Mouse (Mus musculus) kidney, embryonic 14.5 days (tissue): ENCODE data around the gene Eya2. TPM values are rescaled to one million over a fixed set of nuclear protein-coding genes. Genes with fewer than 3 reads are reported as not detected.

Experiments used
- ATAC-seq: fragments of 200-750 bp; cut with Nextera tagmentation; 2 replicates; pipeline ENCODE4 v1.8.0; 2017; ENCODE audit warnings: moderate number of reproducible peaks, mild to moderate bottlenecking, moderate TSS enrichment, moderate library complexity; ENCODE audit not compliant: low FRiP score, low TSS enrichment
- H3K27ac ChIP-seq: fragments of 300-500 bp; sonication (generic); 2 replicates; pipeline ENCODE4 v1.5.1; 2014; ENCODE audit warnings: low read depth, mild to moderate bottlenecking, low read length, moderate library complexity, mixed read lengths
- H3K27me3 ChIP-seq: fragments of 300-500 bp; sonication (generic); 2 replicates; pipeline ENCODE4 v1.6.1; 2014; ENCODE audit warnings: mild to moderate bottlenecking, low read length; ENCODE audit not compliant: control insufficient read depth, insufficient read depth
- H3K36me3 ChIP-seq: fragments of 300-500 bp; sonication (generic); 2 replicates; pipeline ENCODE4 v1.6.1; 2014; ENCODE audit warnings: low read length, mixed read lengths; ENCODE audit not compliant: control insufficient read depth, insufficient read depth
- H3K4me1 ChIP-seq: fragments of 300-500 bp; sonication (generic); 2 replicates; pipeline ENCODE4 v1.6.1; 2014; ENCODE audit warnings: low read length, mixed read lengths; ENCODE audit not compliant: control insufficient read depth, insufficient read depth
- H3K4me2 ChIP-seq: fragments of 300-500 bp; sonication (generic); replicated peaks from 2 replicates; pipeline ENCODE4 v1.6.1; 2014; ENCODE audit warnings: low read depth, mild to moderate bottlenecking, low read length
- H3K4me3 ChIP-seq: fragments of 300-500 bp; sonication (generic); 2 replicates; pipeline ENCODE4 v1.5.1; 2014; ENCODE audit warnings: mild to moderate bottlenecking, low read length
- H3K9ac ChIP-seq: fragments of 300-500 bp; sonication (generic); 2 replicates; pipeline ENCODE4 v1.6.1; 2014; ENCODE audit warnings: low read depth, mild to moderate bottlenecking, low read length, moderate library complexity
- H3K9me3 ChIP-seq: fragments of 300-500 bp; sonication (generic); 2 replicates; pipeline ENCODE4 v1.6.1; 2016; ENCODE audit warnings: low read length; ENCODE audit not compliant: control insufficient read depth
- WGBS: fragments of 180-500 bp; shearing (Covaris S2); extraction: QIAGEN DNeasy Blood & Tissue Kit; methylation state at CpG from one replicate; pipeline ENCODE4 v1.1.7; 2014; 5-methylcytosine and 5-hydroxymethylcytosine counted together
- polyA plus RNA-seq: library from polyadenylated mRNA; unstranded; fragments of >200 nt; fragmentation: Nextera tagmentation; extraction: Ambion mirVana; gene quantifications from 2 replicates; pipeline ENCODE4 v1.2.1, GENCODE M21; 2014

The Eya2 gene
- polyA plus RNA-seq, 1 experiment from 2014 or later, result 10.4 TPM

GRCm38 (mm10) chr2:165778927-165779326, 184.1 kb downstream of the Eya2 start:
- no peaks in the 10 kb centered on the region for H3K9me3 ChIP-seq
- H3K4me3 ChIP-seq, result no peak overlapping the region
- H3K4me2 ChIP-seq, result no peak overlapping the region
- no peak overlapping the region for H3K27ac ChIP-seq
- H3K9ac ChIP-seq, result no peak overlapping the region
- 25% methylated on average over 6 of the region's 6 CpGs for WGBS
- H3K27me3 ChIP-seq, result no peaks in the 10 kb centered on the region
- peaks cover 8% of the 10 kb centered on the region; the same call in 1 of the 2 replicates for H3K36me3 ChIP-seq
- peak; percentile 58 for ATAC-seq
- peaks cover 3% of the 10 kb centered on the region; the same call in 1 of the 2 replicates for H3K4me1 ChIP-seq

DNA sequence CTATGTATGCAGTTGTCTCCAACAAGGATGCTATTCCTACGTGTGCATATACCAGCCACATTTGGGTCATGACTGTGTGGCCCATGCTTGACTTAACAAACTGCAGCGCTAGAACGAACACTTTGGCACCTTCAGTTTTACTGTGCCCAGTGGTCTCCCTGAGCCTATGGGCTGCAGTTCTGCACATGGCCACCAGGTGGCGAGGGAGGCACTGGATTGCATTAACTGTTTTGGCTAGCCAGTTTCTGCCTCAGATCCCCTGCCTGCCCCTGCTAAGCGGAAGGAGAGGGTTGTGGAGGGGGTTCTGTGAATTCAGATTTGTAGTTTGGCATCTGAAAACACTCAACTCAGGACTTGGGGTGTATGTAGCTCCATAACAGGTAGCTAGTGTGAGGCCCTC, 187.5 kb downstream of the Eya2 start:
- H3K4me2 ChIP-seq, result no peak overlapping the region
- no peak overlapping the region for H3K27ac ChIP-seq
- WGBS, result 33% methylated on average over 5 of the region's 5 CpGs
- H3K4me1 ChIP-seq, result peaks cover 3% of the 10 kb centered on the region; the same call in 1 of the 2 replicates
- no peak for ATAC-seq
- H3K9me3 ChIP-seq, result no peaks in the 10 kb centered on the region
- peaks cover 40% of the 10 kb centered on the region for H3K36me3 ChIP-seq
- no peaks in the 10 kb centered on the region for H3K27me3 ChIP-seq
- no peak overlapping the region for H3K9ac ChIP-seq
- H3K4me3 ChIP-seq, result no peak overlapping the region

- no peaks in the 10 kb centered on the region for H3K9me3 ChIP-seq
- ATAC-seq, result no peak
- 87% methylated on average over 20 of the region's 20 CpGs for WGBS
- no peak overlapping the region for H3K9ac ChIP-seq
- H3K4me2 ChIP-seq, result no peak overlapping the region
- no peaks in the 10 kb centered on the region for H3K4me1 ChIP-seq
- no peaks in the 10 kb centered on the region for H3K27me3 ChIP-seq
- H3K36me3 ChIP-seq, result peaks cover 63% of the 10 kb centered on the region
- H3K27ac ChIP-seq, result no peak overlapping the region; the same call in 1 of the 2 replicates
- H3K4me3 ChIP-seq, result no peak overlapping the region
Observed at GRCm38 (mm10) chr2:165785312-165786036, 190.6 kb downstream of the Eya2 start.

DNA sequence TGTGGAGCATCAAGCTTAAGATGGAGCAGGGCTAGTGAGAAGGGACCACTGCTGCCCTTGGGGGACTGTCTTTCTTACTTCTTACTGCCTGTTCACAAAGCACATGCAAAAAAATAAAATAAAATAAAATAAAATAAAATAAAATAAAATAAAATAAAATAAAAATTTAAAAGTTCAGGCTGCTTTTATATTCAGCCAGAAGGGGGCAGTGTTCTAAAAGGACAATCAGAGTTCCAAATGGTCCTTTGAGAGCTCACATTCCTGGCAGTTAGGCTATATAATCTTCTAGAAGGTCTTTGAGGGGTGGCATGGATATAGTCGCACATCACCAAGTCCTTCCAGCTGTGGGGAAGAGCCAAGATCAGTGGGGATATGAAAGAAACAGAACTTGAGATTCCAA, 191.6 kb downstream of the Eya2 start:
- H3K27ac ChIP-seq, result no peak overlapping the region
- no peak overlapping the region for H3K4me2 ChIP-seq
- H3K27me3 ChIP-seq, result no peaks in the 10 kb centered on the region
- H3K9me3 ChIP-seq, result no peaks in the 10 kb centered on the region
- H3K4me1 ChIP-seq, result peaks cover 4% of the 10 kb centered on the region; the same call in 1 of the 2 replicates
- no peak for ATAC-seq
- 57% methylated on average over 1 of the region's 1 CpGs for WGBS
- peaks cover 73% of the 10 kb centered on the region for H3K36me3 ChIP-seq
- H3K9ac ChIP-seq, result no peak overlapping the region
- no peak overlapping the region for H3K4me3 ChIP-seq

DNA sequence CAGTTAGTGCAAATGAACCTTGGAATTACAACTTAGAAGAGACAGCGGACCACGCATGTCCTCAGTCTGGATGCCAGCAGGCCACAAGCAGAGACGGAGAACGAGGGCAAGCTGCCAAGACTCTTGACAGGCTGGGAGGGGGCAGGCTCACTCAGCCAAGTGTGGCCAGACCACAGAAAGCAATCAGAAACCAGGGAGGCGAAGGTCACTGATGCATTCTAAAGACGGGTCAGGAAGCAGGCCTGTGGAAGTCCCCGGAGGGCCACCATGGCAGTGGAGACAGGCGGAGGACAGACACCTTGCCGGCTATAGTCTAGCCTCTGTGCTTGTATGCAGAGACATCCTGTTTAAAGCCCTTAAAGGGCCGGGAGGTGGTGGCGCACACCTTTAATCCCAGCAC, 193.2 kb downstream of the Eya2 start:
- H3K27ac ChIP-seq, result no peak overlapping the region
- peaks cover 84% of the 10 kb centered on the region for H3K36me3 ChIP-seq
- ATAC-seq, result 0 out of 2 replicates have a peak, but pooled peaks have one; percentile 48

DNA sequence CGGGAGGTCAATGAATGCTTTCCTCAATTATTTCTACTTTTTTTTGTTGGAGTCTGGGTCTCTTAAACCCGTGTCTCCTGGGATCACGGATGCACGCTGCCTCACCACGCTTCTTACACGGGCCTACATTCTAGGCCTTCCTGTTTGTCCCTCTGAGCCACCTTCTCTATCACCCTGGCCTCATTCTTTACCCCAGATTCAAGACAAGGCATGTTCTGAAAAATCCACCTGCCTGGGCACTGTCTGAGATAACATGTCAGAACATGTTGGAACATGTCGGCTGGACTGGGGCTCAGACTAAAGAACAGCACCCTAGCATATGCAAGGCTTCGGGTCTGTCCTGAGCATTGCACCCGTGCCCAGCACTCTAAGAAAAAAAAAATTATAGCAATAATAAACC, 194.0 kb downstream of the Eya2 start:
- ATAC-seq, result no peak
- Histone ChIP-seq H3K27ac (no peak overlapping the region), H3K9me3 (no peaks in the 10 kb centered on the region), H3K27me3 (no peaks in the 10 kb centered on the region), H3K9ac (no peak overlapping the region), H3K36me3 (peaks cover 88% of the 10 kb centered on the region), H3K4me1 (peaks cover 4% of the 10 kb centered on the region; the same call in 1 of the 2 replicates), H3K4me2 (no peak overlapping the region), H3K4me3 (no peak overlapping the region)
- 95% methylated on average over 9 of the region's 9 CpGs for WGBS

More for the DNA sequence above, 193.2 kb downstream of the Eya2 start:
- 40% methylated on average over 11 of the region's 11 CpGs for WGBS
- Histone ChIP-seq H3K4me3 (no peak overlapping the region), H3K9me3 (no peaks in the 10 kb centered on the region), H3K4me1 (peaks cover 4% of the 10 kb centered on the region; the same call in 1 of the 2 replicates), H3K27me3 (no peaks in the 10 kb centered on the region), H3K9ac (no peak overlapping the region), H3K4me2 (no peak overlapping the region)

DNA sequence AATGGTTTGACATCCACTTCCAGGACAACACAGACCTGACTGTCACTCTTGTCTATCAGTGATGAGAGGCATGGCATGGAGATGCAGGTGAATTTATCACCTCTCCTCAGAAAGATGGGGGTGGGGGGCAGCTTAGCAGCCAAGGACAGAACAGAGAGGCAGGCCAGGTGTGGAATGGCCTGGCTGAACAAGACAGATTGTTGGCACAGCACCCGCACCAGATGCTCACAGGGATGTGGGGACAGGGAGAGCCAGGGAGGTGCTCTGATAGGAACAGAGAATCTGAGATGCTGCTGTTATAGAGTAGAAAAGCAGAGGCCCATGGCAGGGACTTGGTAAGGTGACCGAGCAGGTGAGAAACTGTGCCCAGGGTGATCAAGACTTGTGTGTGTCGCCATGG, 194.8 kb downstream of the Eya2 start:
- Histone ChIP-seq H3K27me3 (no peaks in the 10 kb centered on the region), H3K4me3 (no peak overlapping the region), H3K4me2 (no peak overlapping the region), H3K9me3 (no peaks in the 10 kb centered on the region), H3K9ac (no peak overlapping the region), H3K4me1 (peaks cover 4% of the 10 kb centered on the region; the same call in 1 of the 2 replicates), H3K27ac (no peak overlapping the region), H3K36me3 (peaks cover 88% of the 10 kb centered on the region)
- ATAC-seq, result no peak
- 89% methylated on average over 3 of the region's 3 CpGs for WGBS

GRCm38 (mm10) chr2:165791026-165791425, 196.2 kb downstream of the Eya2 start:
- no peak overlapping the region for H3K27ac ChIP-seq
- no peak overlapping the region for H3K9ac ChIP-seq
- ATAC-seq, result no peak
- H3K36me3 ChIP-seq, result peaks cover 85% of the 10 kb centered on the region
- no peaks in the 10 kb centered on the region for H3K9me3 ChIP-seq
- H3K4me1 ChIP-seq, result peaks cover 4% of the 10 kb centered on the region; the same call in 1 of the 2 replicates
- no peaks in the 10 kb centered on the region for H3K27me3 ChIP-seq
- WGBS, result 45% methylated on average over 7 of the region's 7 CpGs
- no peak overlapping the region for H3K4me2 ChIP-seq
- no peak overlapping the region for H3K4me3 ChIP-seq

DNA sequence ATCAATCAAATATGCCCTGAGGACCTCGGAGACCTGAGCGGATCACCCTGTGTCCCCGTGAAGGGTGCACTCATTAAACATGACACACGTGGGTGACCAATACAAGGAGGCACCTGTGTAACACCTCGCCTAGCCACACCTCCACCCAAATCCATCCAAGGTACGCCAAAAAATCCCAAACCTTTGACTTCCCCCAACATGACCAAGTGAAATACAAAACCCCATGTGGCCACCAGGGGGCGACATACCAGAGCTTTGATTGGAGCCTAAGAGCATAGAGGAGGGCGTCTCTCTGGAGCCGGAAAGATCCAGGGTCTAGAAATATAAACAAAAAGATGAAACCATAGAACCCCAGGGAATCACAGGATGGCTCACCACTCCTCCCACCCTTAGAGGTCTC, 196.8 kb downstream of the Eya2 start:
- H3K4me2 ChIP-seq, result no peak overlapping the region
- peaks cover 85% of the 10 kb centered on the region for H3K36me3 ChIP-seq
- H3K9ac ChIP-seq, result no peak overlapping the region
- H3K9me3 ChIP-seq, result no peaks in the 10 kb centered on the region
- 62% methylated on average over 9 of the region's 9 CpGs for WGBS
- no peak overlapping the region for H3K27ac ChIP-seq
- H3K4me3 ChIP-seq, result no peak overlapping the region
- 0 out of 2 replicates have a peak, but pooled peaks have one; percentile 15 for ATAC-seq
- no peaks in the 10 kb centered on the region for H3K27me3 ChIP-seq
- H3K4me1 ChIP-seq, result peaks cover 4% of the 10 kb centered on the region; the same call in 1 of the 2 replicates
